Mouse (Mus musculus): ENCODE data around the gene Olfr684.

Gene Olfr684

GRCm38 (mm10) chr7:105163553-105163952, at the start of gene Olfr684:
Gene Olfr684 (minus strand): TSS chr7:105163653.
- CTCF ChIA-PET: no interaction called here

GRCm38 (mm10) chr7:105207385-105207784, 43.9 kb upstream of the Olfr684 start, which contains the start of gene Olfr686:
Gene Olfr686 (minus strand): TSS chr7:105207485.
- CTCF ChIA-PET: no interaction called here

- CTCF ChIA-PET: no interaction called here
Observed at GRCm38 (mm10) chr7:105185912-105186311, 22.5 kb upstream of the Olfr684 start, which contains the start of gene Olfr685. Gene Olfr685 (minus strand): TSS chr7:105186012.

GRCm38 (mm10) chr7:105170773-105171172, 7.3 kb upstream of the Olfr684 start:
- CTCF ChIA-PET: no interaction called here

GRCm38 (mm10) chr7:105146912-105147311, 16.5 kb downstream of the Olfr684 start, which contains the start of gene Olfr683:
Gene Olfr683 (minus strand): TSS chr7:105147012.
- CTCF ChIA-PET: no interaction called here

GRCm38 (mm10) chr7:105141275-105141674, 22.2 kb downstream of the Olfr684 start:
- CTCF ChIA-PET: no interaction called here

- CTCF ChIA-PET: no interaction called here
Observed at GRCm38 (mm10) chr7:105116536-105116935, 46.9 kb downstream of the Olfr684 start, which contains the start of gene Olfr681. Gene Olfr681 (plus strand): TSS chr7:105116836.

Measured in spleen, embryonic (tissue).